Mouse (Mus musculus) neural tube, embryonic 15.5 days (tissue): ENCODE measurements around the gene Olfr128. TPM values are rescaled to one million over a fixed set of nuclear protein-coding genes. Genes with fewer than 3 reads are reported as not detected.
"Not testable (repeated sequence)": the region's sequence is repeated elsewhere in the genome, so short reads cannot be mapped to it uniquely, and the experiment has no call there.

Source experiments
- ATAC-seq: fragments of 200-750 bp; cut with Nextera tagmentation; 2 replicates; pipeline ENCODE4 v1.8.0; 2017; ENCODE audit warnings: mild to moderate bottlenecking, moderate TSS enrichment, moderate library complexity; ENCODE audit not compliant: low FRiP score
- H3K27ac ChIP-seq: fragments of 300-500 bp; sonication (generic); replicated peaks from 2 replicates; pipeline ENCODE4 v1.5.1; 2015; ENCODE audit warnings: mild to moderate bottlenecking, inconsistent platforms
- H3K27me3 ChIP-seq: fragments of 300-500 bp; sonication (generic); replicated peaks from 2 replicates; pipeline ENCODE4 v1.6.1; 2015; ENCODE audit warnings: inconsistent platforms
- H3K36me3 ChIP-seq: fragments of 300-500 bp; sonication (generic); 2 replicates; pipeline ENCODE4 v1.6.1; 2015; ENCODE audit warnings: inconsistent platforms
- H3K4me1 ChIP-seq: fragments of 300-500 bp; sonication (generic); 2 replicates; pipeline ENCODE4 v1.6.1; 2015; ENCODE audit warnings: inconsistent platforms
- H3K4me2 ChIP-seq: fragments of 300-500 bp; sonication (generic); 2 replicates; pipeline ENCODE4 v1.6.1; 2015; ENCODE audit warnings: inconsistent platforms, mild to moderate bottlenecking, moderate library complexity
- H3K4me3 ChIP-seq: fragments of 300-500 bp; sonication (generic); replicated peaks from 2 replicates; pipeline ENCODE4 v1.5.1; 2015; ENCODE audit warnings: mild to moderate bottlenecking, inconsistent platforms
- H3K9ac ChIP-seq: fragments of 300-500 bp; sonication (generic); replicated peaks from 2 replicates; pipeline ENCODE4 v1.6.1; 2015; ENCODE audit warnings: mild to moderate bottlenecking, inconsistent platforms
- H3K9me3 ChIP-seq: fragments of 300-500 bp; sonication (generic); replicated peaks from 2 replicates; pipeline ENCODE4 v1.6.1; 2016; ENCODE audit warnings: inconsistent platforms
- WGBS: fragments of 180-500 bp; shearing (Covaris S2); methylation state at CpG from one replicate; pipeline ENCODE4 v1.1.7; 2015; ENCODE audit warnings: mixed read lengths; 5-methylcytosine and 5-hydroxymethylcytosine counted together
- polyA plus RNA-seq: library from polyadenylated mRNA; unstranded; fragments of >200 nt; fragmentation: Nextera tagmentation; extraction: Ambion mirVana; gene quantifications from 2 replicates; pipeline ENCODE4 v1.2.1, GENCODE M21; 2015

Olfr128 gene
- not detected in 2 replicates for polyA plus RNA-seq

GRCm38 (mm10) chr17:37920248-37920647 lies at the start of gene Olfr128:
Gene Olfr128 (plus strand): TSS chr17:37920548.
- H3K36me3 ChIP-seq: no peaks in the 10 kb centered on the region
- H3K4me3 ChIP-seq: no peak within 1 kb of the TSS
- no peak within 1 kb of the TSS for H3K27ac ChIP-seq
- H3K27me3 ChIP-seq: no peaks in the 10 kb centered on the region
- H3K4me2 ChIP-seq: no peak within 1 kb of the TSS
- no peaks in the 10 kb centered on the region for H3K9me3 ChIP-seq
- no peak for ATAC-seq
- no peaks in the 10 kb centered on the region for H3K4me1 ChIP-seq
- no peak within 1 kb of the TSS for H3K9ac ChIP-seq

DNA sequence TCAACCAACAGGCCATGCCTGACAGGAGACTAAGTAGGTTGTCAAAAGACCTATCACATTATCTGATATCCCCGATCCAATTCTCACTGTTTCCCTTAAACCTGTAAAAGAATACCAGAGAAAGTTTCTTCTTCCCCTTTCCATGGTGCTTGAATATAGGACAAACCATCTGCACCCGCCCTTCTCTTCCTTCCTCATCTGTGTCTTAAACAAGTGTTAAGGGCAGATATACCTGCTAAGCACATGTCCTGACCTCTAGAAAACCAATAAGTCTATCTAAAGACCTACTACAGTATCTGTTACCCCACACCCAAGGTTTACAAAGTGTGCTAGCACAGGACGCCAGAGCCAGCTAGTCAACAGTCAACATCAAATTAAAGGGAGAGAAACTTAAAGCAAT lies 46.5 kb upstream of the Olfr128 start:
- no peak overlapping the region for H3K27ac ChIP-seq
- H3K36me3 ChIP-seq: no peaks in the 10 kb centered on the region
- no peak for ATAC-seq
- H3K9me3 ChIP-seq: no peaks in the 10 kb centered on the region
- H3K4me3 ChIP-seq: no peak overlapping the region
- no peak overlapping the region for H3K9ac ChIP-seq
- H3K4me1 ChIP-seq: no peaks in the 10 kb centered on the region
- no peak overlapping the region for H3K4me2 ChIP-seq
- WGBS: 87% methylated on average over 3 of the region's 3 CpGs
- no peaks in the 10 kb centered on the region for H3K27me3 ChIP-seq

DNA sequence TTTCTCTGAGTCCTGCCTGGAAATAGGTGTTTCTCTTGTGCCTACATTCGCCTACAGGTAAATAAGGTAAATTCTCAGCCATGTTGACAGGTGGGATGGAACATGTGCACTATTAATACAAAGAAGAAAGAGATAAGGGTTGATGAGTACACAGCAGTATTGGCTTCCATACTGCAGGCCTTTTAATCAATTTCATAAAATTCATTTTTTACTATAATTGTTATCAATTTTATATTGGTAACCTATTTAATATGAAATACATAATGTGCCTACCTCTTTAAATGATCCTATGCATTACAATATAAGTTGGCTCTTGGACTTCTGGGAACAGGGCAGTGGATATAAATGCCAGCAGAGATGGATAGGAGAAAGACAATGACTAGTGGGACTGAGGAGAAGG lies 20.2 kb upstream of the Olfr128 start, which contains the start of gene Olfr127:
Gene Olfr127 (plus strand): TSS at position 301 of the 400 bp plus-strand sequence.
- H3K27ac ChIP-seq: no peak within 1 kb of the TSS
- H3K9ac ChIP-seq: no peak within 1 kb of the TSS
- H3K4me1 ChIP-seq: no peaks in the 10 kb centered on the region
- WGBS: 84% methylated on average over 1 of the region's 1 CpGs
- no peak within 1 kb of the TSS for H3K4me3 ChIP-seq
- no peaks in the 10 kb centered on the region for H3K27me3 ChIP-seq
- no peaks in the 10 kb centered on the region for H3K36me3 ChIP-seq
- H3K4me2 ChIP-seq: no peak within 1 kb of the TSS
- ATAC-seq: no peak
- H3K9me3 ChIP-seq: no peaks in the 10 kb centered on the region

DNA sequence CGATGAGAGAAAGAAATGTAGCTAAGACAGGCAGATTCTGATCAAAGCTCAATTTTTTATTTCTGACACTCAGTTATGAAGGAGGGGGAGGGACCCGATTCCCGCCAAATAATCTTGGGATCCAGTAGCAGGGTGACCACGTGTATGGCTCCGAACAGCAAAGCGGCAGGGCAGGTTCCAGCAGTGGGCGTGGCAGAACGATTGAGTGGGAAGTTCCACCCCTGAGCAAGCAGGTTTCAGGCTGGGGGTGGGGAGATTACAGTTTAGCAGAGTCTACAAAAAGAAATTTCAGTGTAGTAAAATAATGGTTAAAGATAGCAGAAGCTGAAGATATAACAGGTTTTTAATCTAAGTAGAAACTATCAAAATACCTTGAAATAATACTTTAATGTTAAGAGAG lies 13.5 kb upstream of the Olfr128 start:
- H3K9ac ChIP-seq, H3K4me3 ChIP-seq, H3K9me3 ChIP-seq, H3K36me3 ChIP-seq, H3K4me1 ChIP-seq, ATAC-seq, H3K4me2 ChIP-seq, H3K27me3 ChIP-seq, H3K27ac ChIP-seq: not testable (repeated sequence)
- 77% methylated on average over 8 of the region's 8 CpGs for WGBS

GRCm38 (mm10) chr17:37952979-37953378 lies 32.6 kb downstream of the Olfr128 start, which contains the start of gene Olfr761:
Gene Olfr761 (minus strand): TSS chr17:37953079.
- Histone ChIP-seq H3K9ac (no peak within 1 kb of the TSS), H3K4me3 (no peak within 1 kb of the TSS), H3K27ac (no peak within 1 kb of the TSS), H3K27me3 (no peaks in the 10 kb centered on the region), H3K4me1 (no peaks in the 10 kb centered on the region), H3K36me3 (no peaks in the 10 kb centered on the region), H3K4me2 (no peak within 1 kb of the TSS), H3K9me3 (no peaks in the 10 kb centered on the region)
- WGBS: 79% methylated on average over 2 of the region's 2 CpGs
- ATAC-seq: no peak

DNA sequence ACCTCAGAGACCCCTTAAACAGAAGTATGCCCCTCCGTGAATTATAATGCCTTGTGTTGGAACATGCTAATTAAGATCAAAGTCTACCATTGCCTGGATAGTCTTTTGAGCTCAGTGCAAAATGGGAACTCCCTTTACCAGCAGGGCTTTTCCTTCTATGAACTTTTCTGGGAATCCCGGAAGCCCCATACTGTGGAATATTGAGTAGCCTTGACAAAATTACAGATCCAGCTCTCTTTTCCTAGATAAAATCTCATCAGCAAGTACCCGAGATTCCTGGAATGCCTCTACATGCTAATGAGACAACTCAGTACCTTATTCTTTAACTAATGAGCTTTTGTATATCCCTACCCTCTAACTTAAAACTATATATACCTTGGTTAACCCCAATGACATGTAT lies 53.2 kb downstream of the Olfr128 start:
- Histone ChIP-seq H3K27ac (no peak overlapping the region), H3K4me2 (no peak overlapping the region), H3K36me3 (no peaks in the 10 kb centered on the region), H3K9ac (no peak overlapping the region), H3K4me1 (no peaks in the 10 kb centered on the region), H3K27me3 (no peaks in the 10 kb centered on the region), H3K4me3 (no peak overlapping the region), H3K9me3 (no peaks in the 10 kb centered on the region)
- WGBS: 96% methylated on average over 3 of the region's 3 CpGs
- ATAC-seq: no peak

Other genes starting within 250 kb of the Olfr128 start
- gene Olfr119, start 224.0 kb upstream of the Olfr128 start, polyA plus RNA-seq: not detected in 2 replicates
- not detected in 2 replicates for gene Olfr120, start 198.7 kb upstream of the Olfr128 start, polyA plus RNA-seq
- not detected in 2 replicates for gene Olfr121, start 171.7 kb upstream of the Olfr128 start, polyA plus RNA-seq
- not detected in 2 replicates for gene Olfr122, start 151.9 kb upstream of the Olfr128 start, polyA plus RNA-seq
- gene Olfr123, start 127.0 kb upstream of the Olfr128 start, polyA plus RNA-seq: not detected in 2 replicates
- not detected in 2 replicates for gene Olfr124, start 120.7 kb upstream of the Olfr128 start, polyA plus RNA-seq
- gene Olfr125, start 87.6 kb upstream of the Olfr128 start, polyA plus RNA-seq: not detected in 2 replicates
- not detected in 2 replicates for gene Olfr126, start 73.1 kb upstream of the Olfr128 start, polyA plus RNA-seq
- gene Olfr127, start 20.1 kb upstream of the Olfr128 start, polyA plus RNA-seq: not detected in 2 replicates
- not detected in 2 replicates for gene Olfr761, start 32.5 kb downstream of the Olfr128 start, polyA plus RNA-seq
- not detected in 2 replicates for gene Olfr129, start 139.5 kb downstream of the Olfr128 start, polyA plus RNA-seq
- gene Olfr130, start 143.4 kb downstream of the Olfr128 start, polyA plus RNA-seq: not detected in 2 replicates
- not detected in 2 replicates for gene Olfr131, start 168.1 kb downstream of the Olfr128 start, polyA plus RNA-seq
- gene Olfr132, start 214.0 kb downstream of the Olfr128 start, polyA plus RNA-seq: not detected in 2 replicates
- not detected in 2 replicates for gene Olfr133, start 224.7 kb downstream of the Olfr128 start, polyA plus RNA-seq